Mouse (Mus musculus) layer of hippocampus, adult 9-10 months (tissue): ENCODE measurements at regions not wholly inside any gene's neighbourhood (a gene's known extent, or its start where the extent isn't known, plus 50 kb on each side); places are given as distances from the start of the nearest gene placed in this dataset.
"Not testable (repeated sequence)": the region's sequence is repeated elsewhere in the genome, so short reads cannot be mapped to it uniquely, and the experiment has no call there.

ENCODE experiments used
- DNase-seq: peaks from one replicate; pipeline ENCODE4 v3.0.0; 2022; ENCODE audit warnings: low spot score

- no peak for DNase-seq
These were observed 137.8 kb downstream of the B3glct start for GRCm38 (mm10) chr5:149815879-149816278.

GRCm38 (mm10) chr5:149818812-149819211 is 140.8 kb downstream of the B3glct start:
- no peak for DNase-seq

- no peak for DNase-seq
These were observed 145.8 kb downstream of the B3glct start for GRCm38 (mm10) chr5:149823821-149824220.

GRCm38 (mm10) chr5:149827599-149827998 is 149.6 kb downstream of the B3glct start:
- DNase-seq, result no peak

- peak; percentile 38 for DNase-seq
These were observed 153.3 kb downstream of the B3glct start for GRCm38 (mm10) chr5:149831122-149831861.

GRCm38 (mm10) chr5:149837379-149837778 is 159.3 kb downstream of the B3glct start:
- DNase-seq, result no peak

GRCm38 (mm10) chr5:149842491-149842890 is 164.5 kb downstream of the B3glct start:
- no peak for DNase-seq

GRCm38 (mm10) chr5:149843310-149843709 is 165.3 kb downstream of the B3glct start:
- DNase-seq, result no peak

GRCm38 (mm10) chr5:149845256-149845655 is 167.2 kb downstream of the B3glct start:
- DNase-seq, result no peak

- no peak for DNase-seq
These were observed 170.0 kb upstream of the Rxfp2 start for GRCm38 (mm10) chr5:149848465-149848864.

- DNase-seq, result peak; percentile 55
These were observed 167.5 kb upstream of the Rxfp2 start for GRCm38 (mm10) chr5:149851011-149851410.

- DNase-seq, result no peak
These were observed 166.0 kb upstream of the Rxfp2 start for GRCm38 (mm10) chr5:149852516-149852915.

- DNase-seq, result no peak
These were observed 162.4 kb upstream of the Rxfp2 start for GRCm38 (mm10) chr5:149856101-149856500.

GRCm38 (mm10) chr5:149857019-149857418 is 161.5 kb upstream of the Rxfp2 start:
- DNase-seq, result no peak

- DNase-seq, result peak; percentile 40
These were observed 156.9 kb upstream of the Rxfp2 start for GRCm38 (mm10) chr5:149861489-149861962.

GRCm38 (mm10) chr5:149867926-149868325 is 150.5 kb upstream of the Rxfp2 start:
- DNase-seq, result no peak

GRCm38 (mm10) chr5:149869441-149869840 is 149.0 kb upstream of the Rxfp2 start:
- DNase-seq, result no peak

GRCm38 (mm10) chr5:149870596-149870995 is 147.9 kb upstream of the Rxfp2 start:
- no peak for DNase-seq

GRCm38 (mm10) chr5:149871521-149871920 is 147.0 kb upstream of the Rxfp2 start:
- DNase-seq, result no peak

- DNase-seq, result no peak
These were observed 144.9 kb upstream of the Rxfp2 start for GRCm38 (mm10) chr5:149873482-149874002.

- no peak for DNase-seq
These were observed 144.1 kb upstream of the Rxfp2 start for GRCm38 (mm10) chr5:149874342-149874741.

- not testable (repeated sequence) for DNase-seq
These were observed 126.0 kb upstream of the Rxfp2 start for GRCm38 (mm10) chr5:149892453-149892852.

- no peak for DNase-seq
These were observed 111.5 kb upstream of the Rxfp2 start for GRCm38 (mm10) chr5:149906927-149907326.
